Mouse (Mus musculus): ENCODE data around the gene Sox1. TPM values are rescaled to one million over a fixed set of nuclear protein-coding genes. Genes with fewer than 3 reads are reported as not detected.

Sox1 gene
- total and polyA plus RNA-seq, 3 experiments = 0.05 TPM; not detected in 2

DNA sequence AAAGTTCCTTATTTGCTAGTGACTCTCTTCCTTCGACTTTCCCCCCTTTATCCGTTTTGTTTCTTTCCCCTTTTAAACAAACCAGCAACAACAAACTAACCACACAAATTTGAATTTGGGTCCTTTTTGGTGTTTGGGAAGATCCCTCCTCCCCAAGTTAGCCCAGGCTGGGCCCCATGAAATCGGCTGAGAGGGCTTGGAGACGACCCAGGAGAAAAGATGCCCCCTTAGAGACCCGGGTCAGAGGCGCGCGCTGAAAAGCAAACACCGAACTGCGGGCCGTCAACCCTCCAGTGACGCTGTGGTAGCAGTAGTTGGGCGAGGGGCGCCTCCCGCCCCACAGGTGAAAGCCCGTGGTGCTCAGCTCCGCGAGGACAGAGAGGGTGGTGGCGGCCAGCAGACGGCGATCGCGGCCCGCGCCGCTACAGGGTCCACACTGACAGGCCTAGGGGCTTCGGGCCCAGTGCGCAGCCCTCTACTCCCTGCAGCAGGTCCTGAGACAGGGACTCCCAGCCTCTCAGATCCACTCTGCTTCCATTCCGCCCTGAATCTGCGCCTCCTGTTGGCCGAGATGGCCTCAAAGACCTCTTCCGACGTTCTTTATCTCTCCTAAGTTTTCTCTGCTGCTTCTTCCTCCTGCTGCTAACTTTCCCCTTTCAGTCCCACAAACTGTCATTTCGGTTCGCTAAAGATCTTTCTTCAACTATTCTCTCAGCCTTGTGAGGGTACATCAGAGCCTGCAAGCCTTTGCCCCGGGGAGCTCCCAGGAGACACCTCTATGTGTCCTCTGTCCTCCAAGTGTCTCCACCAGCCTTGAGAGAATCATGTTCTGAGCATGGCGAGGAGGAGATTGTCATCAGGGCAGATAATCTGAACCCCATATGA lies 3.5 kb upstream of the Sox1 start:
- Histone ChIP-seq H3K4me1 (ENCODE audit: insufficient read depth, low read depth, low read length) (no peaks in the 10 kb centered on the region), H3K27me3 (ENCODE audit: insufficient read depth, low read length) (peaks cover 25% of the 10 kb centered on the region), H3K36me3 (replicated peaks) (no peaks in the 10 kb centered on the region), H3K4me3 (ENCODE audit: low read depth, low read length) (no peak overlapping the region), H3K9me3 (replicated peaks) (peaks cover 13% of the 10 kb centered on the region)
- DNase-seq (ENCODE audit: low spot score) (no peak), ATAC-seq (ENCODE audit: extremely low read depth, insufficient number of reproducible peaks, low FRiP score, poor library complexity, severe bottlenecking) (no peak)
- TF ChIP-seq GATA2 (IDR thresholded peaks at IDR 0.05; ENCODE audit: borderline replicate concordance, low read depth, low read length) = no peak
- TF ChIP-seq GATA1 (IDR thresholded peaks at IDR 0.05; ENCODE audit: borderline replicate concordance, low read length) = no peak
- TF ChIP-seq TAL1 (conservative IDR thresholded peaks at IDR 0.05; ENCODE audit: low read depth, low read length) = no peak
- no peak for TF ChIP-seq CTCF (IDR thresholded peaks at IDR 0.05; ENCODE audit: low read depth, low read length)
- TF ChIP-seq POLR2AphosphoS5 (IDR thresholded peaks at IDR 0.05; ENCODE audit: insufficient replicate concordance, low read depth, low read length) = no peak

DNA sequence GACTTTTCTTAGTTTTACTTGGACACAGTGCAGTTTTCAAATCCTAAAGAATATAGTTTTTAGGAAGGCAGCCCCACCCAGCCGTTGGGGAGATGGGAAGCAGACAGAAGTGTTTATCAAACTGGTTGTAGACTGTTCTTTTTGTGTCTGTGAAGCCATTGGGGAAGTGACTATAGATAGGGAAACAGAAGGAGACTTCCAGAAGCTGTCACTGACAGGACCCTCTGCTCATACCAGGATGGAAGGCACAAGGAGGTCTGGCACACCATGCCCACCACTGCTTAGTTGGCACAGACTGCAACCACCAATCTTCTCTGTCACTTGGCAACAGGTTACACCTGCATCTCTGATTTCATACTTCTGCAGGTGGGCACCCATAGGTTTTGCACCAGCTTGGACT lies 2.3 kb upstream of the Sox1 start:
- no peak for DNase-seq (ENCODE audit: low spot score)
- ATAC-seq (ENCODE audit: extremely low read depth, insufficient number of reproducible peaks, low FRiP score, poor library complexity, severe bottlenecking) = no peak
- no peak overlapping the region for H3K4me3 ChIP-seq (ENCODE audit: low read depth, low read length)
- peaks cover 24% of the 10 kb centered on the region for H3K9me3 ChIP-seq (replicated peaks)
- H3K27me3 ChIP-seq (ENCODE audit: insufficient read depth, low read length) = peaks cover 16% of the 10 kb centered on the region
- TF ChIP-seq CTCF (IDR thresholded peaks at IDR 0.05; ENCODE audit: low read depth, low read length) (no peak), GATA2 (IDR thresholded peaks at IDR 0.05; ENCODE audit: borderline replicate concordance, low read depth, low read length) (no peak), GATA1 (IDR thresholded peaks at IDR 0.05; ENCODE audit: borderline replicate concordance, low read length) (no peak), TAL1 (conservative IDR thresholded peaks at IDR 0.05; ENCODE audit: low read depth, low read length) (no peak), POLR2AphosphoS5 (IDR thresholded peaks at IDR 0.05; ENCODE audit: insufficient replicate concordance, low read depth, low read length) (no peak)
- H3K4me1 ChIP-seq (ENCODE audit: insufficient read depth, low read depth, low read length) = no peaks in the 10 kb centered on the region
- H3K36me3 ChIP-seq (replicated peaks) = no peaks in the 10 kb centered on the region

- Histone ChIP-seq H3K36me3 (replicated peaks) (no peaks in the 10 kb centered on the region), H3K27me3 (ENCODE audit: insufficient read depth, low read length) (peaks cover 13% of the 10 kb centered on the region; the same call in 1 of the 2 replicates)
- DNase-seq (ENCODE audit: low spot score) = no peak
Measured at GRCm38 (mm10) chr8:12394385-12395000, 602 bp upstream of the Sox1 start.

DNA sequence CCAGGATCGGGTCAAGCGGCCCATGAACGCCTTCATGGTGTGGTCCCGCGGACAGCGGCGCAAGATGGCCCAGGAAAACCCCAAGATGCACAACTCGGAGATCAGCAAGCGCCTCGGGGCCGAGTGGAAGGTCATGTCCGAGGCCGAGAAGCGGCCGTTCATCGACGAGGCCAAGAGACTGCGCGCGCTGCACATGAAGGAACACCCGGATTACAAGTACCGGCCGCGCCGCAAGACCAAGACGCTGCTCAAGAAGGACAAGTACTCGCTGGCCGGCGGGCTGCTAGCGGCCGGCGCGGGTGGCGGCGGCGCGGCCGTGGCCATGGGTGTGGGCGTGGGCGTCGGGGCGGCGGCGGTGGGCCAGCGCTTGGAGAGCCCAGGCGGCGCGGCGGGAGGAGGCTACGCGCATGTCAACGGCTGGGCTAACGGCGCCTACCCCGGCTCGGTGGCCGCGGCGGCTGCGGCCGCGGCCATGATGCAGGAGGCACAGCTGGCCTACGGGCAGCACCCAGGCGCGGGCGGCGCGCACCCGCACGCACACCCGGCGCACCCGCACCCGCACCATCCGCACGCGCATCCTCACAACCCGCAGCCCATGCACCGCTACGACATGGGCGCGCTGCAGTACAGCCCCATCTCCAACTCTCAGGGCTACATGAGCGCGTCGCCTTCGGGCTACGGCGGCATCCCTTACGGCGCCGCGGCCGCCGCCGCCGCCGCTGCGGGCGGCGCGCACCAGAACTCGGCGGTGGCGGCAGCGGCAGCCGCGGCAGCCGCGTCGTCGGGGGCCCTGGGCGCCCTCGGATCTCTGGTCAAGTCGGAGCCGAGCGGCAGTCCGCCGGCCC lies 1.6 kb downstream of the Sox1 start:
- Histone ChIP-seq H3K9me3 (replicated peaks) (peaks cover 24% of the 10 kb centered on the region), H3K36me3 (replicated peaks) (no peaks in the 10 kb centered on the region), H3K27me3 (ENCODE audit: insufficient read depth, low read length) (peaks cover 11% of the 10 kb centered on the region; the same call in 1 of the 2 replicates), H3K4me3 (ENCODE audit: low read depth, low read length) (no peak overlapping the region; the same call in 1 of the 2 replicates), H3K4me1 (ENCODE audit: insufficient read depth, low read depth, low read length) (no peaks in the 10 kb centered on the region)
- no peak for DNase-seq (ENCODE audit: low spot score)
- TF ChIP-seq POLR2AphosphoS5 (IDR thresholded peaks at IDR 0.05; ENCODE audit: insufficient replicate concordance, low read depth, low read length) (no peak), TAL1 (conservative IDR thresholded peaks at IDR 0.05; ENCODE audit: low read depth, low read length) (no peak), CTCF (IDR thresholded peaks at IDR 0.05; ENCODE audit: low read depth, low read length) (no peak), GATA2 (IDR thresholded peaks at IDR 0.05; ENCODE audit: borderline replicate concordance, low read depth, low read length) (no peak), GATA1 (IDR thresholded peaks at IDR 0.05; ENCODE audit: borderline replicate concordance, low read length) (no peak)
- no peak for ATAC-seq (ENCODE audit: extremely low read depth, insufficient number of reproducible peaks, low FRiP score, poor library complexity, severe bottlenecking)

More at GRCm38 (mm10) chr8:12394385-12395000, 602 bp upstream of the Sox1 start:
- ATAC-seq (ENCODE audit: extremely low read depth, insufficient number of reproducible peaks, low FRiP score, poor library complexity, severe bottlenecking) = no peak
- Histone ChIP-seq H3K4me3 (ENCODE audit: low read depth, low read length) (no peak overlapping the region), H3K9me3 (replicated peaks) (peaks cover 24% of the 10 kb centered on the region), H3K4me1 (ENCODE audit: insufficient read depth, low read depth, low read length) (no peaks in the 10 kb centered on the region)
- TF ChIP-seq GATA2 (IDR thresholded peaks at IDR 0.05; ENCODE audit: borderline replicate concordance, low read depth, low read length) = no peak
- TF ChIP-seq TAL1 (conservative IDR thresholded peaks at IDR 0.05; ENCODE audit: low read depth, low read length) = no peak
- TF ChIP-seq GATA1 (IDR thresholded peaks at IDR 0.05; ENCODE audit: borderline replicate concordance, low read length) = no peak
- TF ChIP-seq CTCF (IDR thresholded peaks at IDR 0.05; ENCODE audit: low read depth, low read length) = no peak
- TF ChIP-seq POLR2AphosphoS5 (IDR thresholded peaks at IDR 0.05; ENCODE audit: insufficient replicate concordance, low read depth, low read length) = no peak

DNA sequence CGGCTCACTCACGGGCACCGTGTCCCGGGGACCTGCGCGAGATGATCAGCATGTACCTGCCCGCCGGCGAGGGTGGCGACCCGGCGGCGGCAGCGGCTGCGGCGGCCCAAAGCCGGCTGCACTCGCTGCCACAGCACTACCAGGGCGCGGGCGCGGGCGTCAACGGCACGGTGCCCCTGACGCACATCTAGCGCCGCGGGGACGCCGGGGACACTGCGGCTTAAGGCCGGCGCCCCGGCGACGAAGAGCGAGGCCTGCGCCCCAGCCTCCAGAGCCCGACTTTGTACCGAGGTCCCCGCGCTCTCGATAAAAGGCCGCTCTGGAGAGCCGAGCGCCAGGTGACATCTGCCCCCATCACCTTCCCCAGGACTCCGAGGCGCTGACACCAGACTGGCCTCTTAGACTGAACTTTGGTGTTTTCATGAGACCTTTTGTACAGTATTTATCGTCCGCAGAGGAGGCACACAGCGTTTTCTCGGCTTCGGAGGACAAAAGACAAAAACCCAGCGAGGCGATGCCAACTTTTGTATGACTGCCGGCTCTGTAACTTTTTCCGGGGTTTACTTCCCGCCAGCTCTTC lies 2.3 kb downstream of the Sox1 start:
- DNase-seq (ENCODE audit: low spot score) (no peak), ATAC-seq (ENCODE audit: extremely low read depth, insufficient number of reproducible peaks, low FRiP score, poor library complexity, severe bottlenecking) (no peak)
- H3K4me1 ChIP-seq (ENCODE audit: insufficient read depth, low read depth, low read length) = no peaks in the 10 kb centered on the region
- peaks cover 13% of the 10 kb centered on the region; the same call in 1 of the 2 replicates for H3K27me3 ChIP-seq (ENCODE audit: insufficient read depth, low read length)
- no peaks in the 10 kb centered on the region for H3K36me3 ChIP-seq (replicated peaks)
- H3K9me3 ChIP-seq (replicated peaks) = peaks cover 24% of the 10 kb centered on the region
- TF ChIP-seq POLR2AphosphoS5 (IDR thresholded peaks at IDR 0.05; ENCODE audit: insufficient replicate concordance, low read depth, low read length) = no peak
- H3K4me3 ChIP-seq (ENCODE audit: low read depth, low read length) = no peak overlapping the region; the same call in 1 of the 2 replicates

All from G1E (cell line).